ENCODE assay signal across 19 mouse cellular contexts in genomic region chr1:20984103-20984502, GRCm38 (mm10). TPM values are rescaled to one million over a fixed set of nuclear protein-coding genes. Genes with fewer than 3 reads are reported as not detected.
DNase-seq lines count a peak whose midpoint lies in the region; ATAC-seq and TF ChIP-seq lines count a peak whose summit lies in the region.
"Had no signal": no experiment of that assay in that cellular context is flagged by ENCODE, and none has a peak within 500 bp of the region (broad histone marks: within the 10 kb centered on the region; RNA-seq: fewer than 3 reads in every experiment).

No protein-coding gene starts in this region.

- 62% methylated on average over 2 of the region's 2 CpGs for WGBS in cerebellum, adult 2 months
- 69% methylated on average over 2 of the region's 2 CpGs for WGBS in heart, adult 2 months

- H3K79me2 ChIP-seq in heart, adult 2 months (replicated peaks; ENCODE audit: control insufficient read depth, insufficient read depth, low read length) = no peaks in the 10 kb centered on the region

- CTCF ChIA-PET in Patski (lab: Charles Lee) = interaction anchor here (0.9 kb wide), 1 partner anchor 234 kb away, joined by 3 read pairs; the partner anchor contains the start of gene Tmem14a

- ATAC-seq in Patski = no peak

- POLR2A ChIA-PET in Patski (lab: Charles Lee) = no interaction called here

- no peaks in the 10 kb centered on the region for H3K4me1 ChIP-seq in cerebellum, adult 2 months (ENCODE audit: control insufficient read depth, insufficient read depth, low read length)
- H3K4me1 ChIP-seq in heart, adult 2 months (ENCODE audit: control insufficient read depth, insufficient read depth, low read length) = no peaks in the 10 kb centered on the region
- H3K4me1 ChIP-seq: embryonic facial prominence, embryonic 15.5 days; heart, embryonic 13.5 days; neural tube, embryonic 12.5 days had no signal

- no peak overlapping the region for H3K27ac ChIP-seq in cerebellum, adult 2 months (ENCODE audit: insufficient read depth, low read length)
- H3K27ac ChIP-seq in heart, adult 2 months = no peak overlapping the region
- H3K27ac ChIP-seq in layer of hippocampus, adult 2 months = no peak overlapping the region
- H3K27ac ChIP-seq: embryonic facial prominence, embryonic 15.5 days; heart, embryonic 13.5 days; neural tube, embryonic 12.5 days had no signal

- H3K4me3 ChIP-seq in cerebellum, adult 2 months (replicated peaks; ENCODE audit: insufficient read depth, low read depth, low read length) = no peak overlapping the region
- H3K4me3 ChIP-seq in heart, adult 2 months = no peak overlapping the region
- H3K4me3 ChIP-seq in layer of hippocampus, adult 2 months = no peak overlapping the region
- H3K4me3 ChIP-seq: embryonic facial prominence, embryonic 15.5 days; heart, embryonic 13.5 days; neural tube, embryonic 12.5 days had no signal

- TF ChIP-seq EP300 in heart, adult 2 months (IDR thresholded peaks at IDR 0.05; ENCODE audit: insufficient read depth, low read depth, low read length) = no peak

- DNase-seq in cerebellum, adult 2 months = no peak
- DNase-seq in cerebellum, postnatal 4 days (ENCODE audit: low spot score in 2 of 2) = no peak
- no peak for DNase-seq in heart, adult 2 months
- no peak for DNase-seq in heart, postnatal 4 days
- no peak for DNase-seq in layer of hippocampus, adult 2 months (ENCODE audit: low spot score in 2 of 2)
- no peak for DNase-seq in layer of hippocampus, adult 11-12 months (ENCODE audit: low spot score)
- DNase-seq in Patski (ENCODE audit: low read depth, low spot score) = no peak
- no peak for DNase-seq in right cerebral cortex, postnatal 10 days (ENCODE audit: low spot score in 2 of 2)
- DNase-seq: adrenal gland, adult 8-10 months; cerebellum, postnatal 10 days; left cerebral cortex, postnatal 4 days; liver; right cerebral cortex, adult 18-20 months; thymus, postnatal 36 days had no signal

- no peak for TF ChIP-seq POLR2A in cerebellum, adult 2 months (IDR thresholded peaks at IDR 0.05; ENCODE audit: borderline replicate concordance, insufficient read depth, low read length)
- TF ChIP-seq POLR2A in heart, adult 2 months (IDR thresholded peaks at IDR 0.05; ENCODE audit: insufficient read depth, low read depth, low read length) = no peak

- no peaks in the 10 kb centered on the region for H3K27me3 ChIP-seq in cerebellum, adult 2 months (ENCODE audit: control insufficient read depth, insufficient read depth, low read length)
- no peaks in the 10 kb centered on the region for H3K27me3 ChIP-seq in heart, adult 2 months (ENCODE audit: control insufficient read depth, insufficient read depth, low read length)
- H3K27me3 ChIP-seq in Patski = no peaks in the 10 kb centered on the region
- H3K27me3 ChIP-seq: embryonic facial prominence, embryonic 15.5 days; heart, embryonic 13.5 days; neural tube, embryonic 12.5 days had no signal

- TF ChIP-seq CTCF in cerebellum, adult 2 months (IDR thresholded peaks at IDR 0.05; ENCODE audit: borderline replicate concordance, insufficient read depth, low read depth, low read length) = peak; percentile 21; the same call in 1 of the 2 replicates
- TF ChIP-seq CTCF in heart, adult 2 months (IDR thresholded peaks at IDR 0.05) = peak; percentile 24; the same call in 1 of the 2 replicates
- peak; percentile 63 for TF ChIP-seq CTCF in layer of hippocampus, adult 2 months (conservative IDR thresholded peaks at IDR 0.05)
- peak; percentile 32 for TF ChIP-seq CTCF in Patski (IDR thresholded peaks at IDR 0.05)

- no peak overlapping the region for H3K9ac ChIP-seq in heart, adult 2 months (ENCODE audit: low read depth, low read length)
- H3K9ac ChIP-seq: embryonic facial prominence, embryonic 15.5 days; heart, embryonic 13.5 days; neural tube, embryonic 12.5 days had no signal

- intact Hi-C loops in heart, adult 2 months (cut with DNase I) = no loop called here

- in situ Hi-C loops in Patski (cut with MboI; ENCODE audit: low pct_unique_long_range_greater_than_20kb) = no loop called here

- H3K36me3 ChIP-seq in heart, adult 2 months (ENCODE audit: control insufficient read depth, insufficient read depth, low read length) = no peaks in the 10 kb centered on the region
- H3K36me3 ChIP-seq: embryonic facial prominence, embryonic 15.5 days; heart, embryonic 13.5 days; neural tube, embryonic 12.5 days had no signal

RNA-seq across cellular contexts. Expression of gene Efhc1, which starts 32.7 kb away (rescaled TPM):
- polyA plus RNA-seq in cerebellum, adult 2 months (2012; rRNA removed) = 2.1 and 3.0 TPM in 2 replicates
- under 1 TPM; 0.41 to 0.63 TPM for total RNA-seq in heart, adult 2 months (2021)
- 1.2 and 1.8 TPM in 2 replicates for polyA plus RNA-seq in heart, adult 2 months (2012; rRNA removed)
- 1 to 10 TPM in 1 of 2 experiments, under 1 TPM in 1; 0.60 to 1.0 TPM for total RNA-seq in heart, postnatal 4 days (2021)
- total RNA-seq in layer of hippocampus, adult 2 months (2021) = 1 to 10 TPM; 2.0 to 2.1 TPM
- polyA plus RNA-seq in Patski (2021) = 6.1 TPM
- total RNA-seq: megakaryocyte-erythroid progenitor cell, adult 5-6 weeks; monocyte, adult 5-6 weeks had no signal
